Mouse (Mus musculus): Measurements from ENCODE around the gene Dok3. TPM values are rescaled to one million over a fixed set of nuclear protein-coding genes. Genes with fewer than 3 reads are reported as not detected.
A peak's percentile ranks its signal among the peaks of the same experiment; 100 is the strongest.

The Dok3 gene
- polyA plus RNA-seq, 1 experiment: 2.3 TPM

- peaks cover 43% of the 10 kb centered on the region for H3K4me1 ChIP-seq (ENCODE audit: control insufficient read depth, insufficient read depth, low read length)
- TF ChIP-seq CTCF (IDR thresholded peaks at IDR 0.05; ENCODE audit: control insufficient read depth, insufficient read depth, insufficient replicate concordance, low read depth, low read length): no peak
- peak; percentile 66; the same call in 1 of the 2 replicates for TF ChIP-seq POLR2A (IDR thresholded peaks at IDR 0.05; ENCODE audit: control insufficient read depth, low read depth, low read length)
- no peaks in the 10 kb centered on the region for H3K36me3 ChIP-seq (ENCODE audit: control insufficient read depth, insufficient read depth, low read length)
- no peaks in the 10 kb centered on the region; the same call in none of the 2 replicates for H3K27me3 ChIP-seq (ENCODE audit: control insufficient read depth, insufficient read depth, low read length)
- H3K4me3 ChIP-seq (ENCODE audit: control insufficient read depth, low read depth, low read length): peak overlapping the region; percentile 79
- no peak overlapping the region for H3K27ac ChIP-seq (ENCODE audit: control insufficient read depth, insufficient read depth, low read depth, low read length)
These were observed 45.5 kb downstream of the Dok3 start for GRCm38 (mm10) chr13:55483593-55483992.

DNA sequence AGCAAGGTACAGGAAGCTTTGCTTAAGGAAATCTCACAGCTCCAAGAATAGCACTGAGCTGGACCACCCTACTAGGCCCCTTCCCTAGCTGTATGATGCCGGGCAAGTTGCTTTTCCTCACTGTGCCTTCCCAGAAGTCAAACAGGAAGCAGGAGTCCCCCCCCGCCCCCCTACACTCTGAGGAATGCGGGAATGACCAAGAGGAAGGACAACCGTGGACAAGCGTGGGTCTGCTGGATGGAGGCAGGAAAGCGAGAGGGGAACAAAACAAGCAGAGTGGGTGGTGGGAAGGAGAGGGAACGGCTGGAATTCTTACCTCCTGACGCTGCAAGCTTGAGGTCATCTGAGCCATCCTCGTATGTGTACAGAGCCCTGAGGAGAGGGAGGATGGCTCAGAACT lies 46.0 kb downstream of the Dok3 start:
- Histone ChIP-seq H3K4me3 (ENCODE audit: control insufficient read depth, low read depth, low read length) (peak overlapping the region; percentile 79), H3K27me3 (ENCODE audit: control insufficient read depth, insufficient read depth, low read length) (no peaks in the 10 kb centered on the region; the same call in none of the 2 replicates), H3K36me3 (ENCODE audit: control insufficient read depth, insufficient read depth, low read length) (no peaks in the 10 kb centered on the region), H3K27ac (ENCODE audit: control insufficient read depth, insufficient read depth, low read depth, low read length) (no peak overlapping the region; the same call in 1 of the 2 replicates), H3K4me1 (ENCODE audit: control insufficient read depth, insufficient read depth, low read length) (peaks cover 40% of the 10 kb centered on the region)
- TF ChIP-seq CTCF (IDR thresholded peaks at IDR 0.05; ENCODE audit: control insufficient read depth, insufficient read depth, insufficient replicate concordance, low read depth, low read length) (no peak), POLR2A (IDR thresholded peaks at IDR 0.05; ENCODE audit: control insufficient read depth, low read depth, low read length) (no peak)

- TF ChIP-seq CTCF (IDR thresholded peaks at IDR 0.05; ENCODE audit: control insufficient read depth, insufficient read depth, insufficient replicate concordance, low read depth, low read length): no peak
- TF ChIP-seq POLR2A (IDR thresholded peaks at IDR 0.05; ENCODE audit: control insufficient read depth, low read depth, low read length): no peak
- Histone ChIP-seq H3K4me3 (ENCODE audit: control insufficient read depth, low read depth, low read length) (peak overlapping the region; percentile 79), H3K27me3 (ENCODE audit: control insufficient read depth, insufficient read depth, low read length) (no peaks in the 10 kb centered on the region), H3K4me1 (ENCODE audit: control insufficient read depth, insufficient read depth, low read length) (peaks cover 42% of the 10 kb centered on the region), H3K27ac (ENCODE audit: control insufficient read depth, insufficient read depth, low read depth, low read length) (no peak overlapping the region; the same call in 1 of the 2 replicates), H3K36me3 (ENCODE audit: control insufficient read depth, insufficient read depth, low read length) (no peaks in the 10 kb centered on the region)
These were observed 46.6 kb downstream of the Dok3 start for GRCm38 (mm10) chr13:55482542-55482941.

GRCm38 (mm10) chr13:55479929-55480328 lies 49.2 kb downstream of the Dok3 start:
- Histone ChIP-seq H3K27ac (ENCODE audit: control insufficient read depth, insufficient read depth, low read depth, low read length) (no peak overlapping the region), H3K4me3 (ENCODE audit: control insufficient read depth, low read depth, low read length) (no peak overlapping the region), H3K4me1 (ENCODE audit: control insufficient read depth, insufficient read depth, low read length) (peaks cover 35% of the 10 kb centered on the region), H3K27me3 (ENCODE audit: control insufficient read depth, insufficient read depth, low read length) (no peaks in the 10 kb centered on the region), H3K36me3 (ENCODE audit: control insufficient read depth, insufficient read depth, low read length) (no peaks in the 10 kb centered on the region)
- no peak for TF ChIP-seq POLR2A (IDR thresholded peaks at IDR 0.05; ENCODE audit: control insufficient read depth, low read depth, low read length)
- no peak for TF ChIP-seq CTCF (IDR thresholded peaks at IDR 0.05; ENCODE audit: control insufficient read depth, insufficient read depth, insufficient replicate concordance, low read depth, low read length)

- TF ChIP-seq POLR2A (IDR thresholded peaks at IDR 0.05; ENCODE audit: control insufficient read depth, low read depth, low read length): no peak
- TF ChIP-seq CTCF (IDR thresholded peaks at IDR 0.05; ENCODE audit: control insufficient read depth, insufficient read depth, insufficient replicate concordance, low read depth, low read length): no peak
These were observed 50.1 kb downstream of the Dok3 start for GRCm38 (mm10) chr13:55479008-55479407.

DNA sequence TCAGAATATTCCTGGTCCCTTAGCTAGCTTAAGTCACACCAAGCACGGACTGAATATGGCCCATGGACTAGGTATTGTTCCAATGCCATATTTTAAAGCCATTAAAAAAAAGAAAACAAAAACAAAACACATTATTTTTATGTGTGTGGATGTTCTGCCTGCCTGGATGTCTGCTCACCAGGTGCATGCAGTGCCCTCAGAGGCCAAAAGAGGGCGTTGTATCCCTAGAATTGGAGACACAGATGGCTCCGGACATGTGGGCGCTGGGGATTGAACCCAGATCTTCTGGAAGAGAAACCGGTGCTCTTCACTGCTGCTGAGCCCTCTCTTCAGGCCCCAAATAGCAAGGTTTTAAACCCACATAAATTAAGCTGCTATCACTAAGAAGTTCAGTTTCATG lies 51.1 kb downstream of the Dok3 start:
- Histone ChIP-seq H3K27ac (ENCODE audit: control insufficient read depth, insufficient read depth, low read depth, low read length) (no peak overlapping the region), H3K36me3 (ENCODE audit: control insufficient read depth, insufficient read depth, low read length) (no peaks in the 10 kb centered on the region), H3K4me1 (ENCODE audit: control insufficient read depth, insufficient read depth, low read length) (peaks cover 43% of the 10 kb centered on the region), H3K4me3 (ENCODE audit: control insufficient read depth, low read depth, low read length) (no peak overlapping the region), H3K27me3 (ENCODE audit: control insufficient read depth, insufficient read depth, low read length) (no peaks in the 10 kb centered on the region)
- peak; percentile 60; the same call in 1 of the 2 replicates for TF ChIP-seq CTCF (IDR thresholded peaks at IDR 0.05; ENCODE audit: control insufficient read depth, insufficient read depth, insufficient replicate concordance, low read depth, low read length)
- no peak for TF ChIP-seq POLR2A (IDR thresholded peaks at IDR 0.05; ENCODE audit: control insufficient read depth, low read depth, low read length)

More at GRCm38 (mm10) chr13:55479008-55479407, 50.1 kb downstream of the Dok3 start:
- Histone ChIP-seq H3K4me1 (ENCODE audit: control insufficient read depth, insufficient read depth, low read length) (peaks cover 39% of the 10 kb centered on the region), H3K27me3 (ENCODE audit: control insufficient read depth, insufficient read depth, low read length) (no peaks in the 10 kb centered on the region), H3K27ac (ENCODE audit: control insufficient read depth, insufficient read depth, low read depth, low read length) (no peak overlapping the region), H3K4me3 (ENCODE audit: control insufficient read depth, low read depth, low read length) (no peak overlapping the region), H3K36me3 (ENCODE audit: control insufficient read depth, insufficient read depth, low read length) (no peaks in the 10 kb centered on the region)

DNA sequence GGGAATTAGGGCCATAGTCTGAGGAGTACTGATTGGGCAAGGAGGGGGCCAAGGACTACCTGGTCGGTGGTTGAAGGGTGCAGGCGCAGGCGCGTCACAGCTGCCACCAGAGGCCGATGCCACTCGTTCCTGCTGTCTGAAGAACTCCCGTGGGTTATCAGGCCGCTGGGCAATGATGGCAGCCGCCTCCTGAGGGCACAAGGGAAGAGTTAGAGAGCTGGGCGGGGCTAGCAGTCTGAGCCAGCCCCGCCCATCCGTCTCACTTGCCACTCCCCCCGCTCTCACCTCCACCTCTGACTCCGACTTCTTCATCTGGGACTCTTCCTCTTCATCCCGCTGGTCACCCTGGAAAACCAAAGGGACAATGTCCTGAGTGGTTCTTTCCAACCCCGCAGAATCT lies 51.6 kb downstream of the Dok3 start:
- Histone ChIP-seq H3K4me3 (ENCODE audit: control insufficient read depth, low read depth, low read length) (no peak overlapping the region), H3K27me3 (ENCODE audit: control insufficient read depth, insufficient read depth, low read length) (no peaks in the 10 kb centered on the region), H3K4me1 (ENCODE audit: control insufficient read depth, insufficient read depth, low read length) (peaks cover 42% of the 10 kb centered on the region), H3K36me3 (ENCODE audit: control insufficient read depth, insufficient read depth, low read length) (no peaks in the 10 kb centered on the region), H3K27ac (ENCODE audit: control insufficient read depth, insufficient read depth, low read depth, low read length) (no peak overlapping the region)
- TF ChIP-seq POLR2A (IDR thresholded peaks at IDR 0.05; ENCODE audit: control insufficient read depth, low read depth, low read length) (no peak), CTCF (IDR thresholded peaks at IDR 0.05; ENCODE audit: control insufficient read depth, insufficient read depth, insufficient replicate concordance, low read depth, low read length) (no peak)

Measured in testis, adult 2 months (tissue).